Mouse (Mus musculus) heart, postnatal 14 days (tissue): ENCODE results near the gene Pawr. TPM values are rescaled to one million over a fixed set of nuclear protein-coding genes. Genes with fewer than 3 reads are reported as not detected.

Source experiments
- DNase-seq, 2 experiments: peaks; one replicate each; pipeline ENCODE4 v3.0.0; 2021 to 2022
- intact Hi-C: fragments of 180-260 bp; cut with DNase I; formaldehyde crosslinking; loops from one replicate; pipeline ENCODE4 v1.15.1; 2025
- microRNA-seq, 2 experiments: library from miRNA; unstranded; fragments of <30 nt; microRNA quantifications; one replicate each; pipeline ENCODE4 v1.2.0; 2021 to 2022
- total RNA-seq, 2 experiments: library from RNA; stranded (reverse); gene quantifications; 2 replicates each; pipeline ENCODE4 v1.2.3; 2021

Gene Pawr
- total RNA-seq, 2 experiments from 2014 or later: 3.1 to 3.4 TPM

- DNase-seq: no peak
- intact Hi-C loops: no loop called here
Observed at GRCm38 (mm10) chr10:108455883-108456282, 124.0 kb downstream of the Pawr start.

GRCm38 (mm10) chr10:108457054-108457453 lies 125.1 kb downstream of the Pawr start:
- intact Hi-C loops: no loop called here
- no peak for DNase-seq

GRCm38 (mm10) chr10:108461862-108462261 lies 129.9 kb downstream of the Pawr start:
- intact Hi-C loops: no loop called here
- no peak for DNase-seq

Small RNAs within 50 kb of the gene (microRNA-seq; reads per million reads assigned to microRNA genes)
- gene Gm25591: 0 reads per million in 2 experiments

Other genes starting within 250 kb of the Pawr start
- gene Ppp1r12a, start 169.9 kb upstream of the Pawr start, total RNA-seq: 10 to 100 TPM; 76.8 to 81.2 TPM